Mouse (Mus musculus) liver, embryonic 13.5 days (tissue): ENCODE results near the gene Nedd4. TPM values are rescaled to one million over a fixed set of nuclear protein-coding genes. Genes with fewer than 3 reads are reported as not detected.

ENCODE experiments used
- ATAC-seq: fragments of 200-750 bp; cut with Nextera tagmentation; 2 replicates; pipeline ENCODE4 v1.8.0; 2017; ENCODE audit warnings: low read depth, mild to moderate bottlenecking, moderate number of reproducible peaks, moderate library complexity
- DNase-seq: peaks from one replicate; pipeline ENCODE4 v3.0.0; 2022
- H3K27ac ChIP-seq: fragments of 300-500 bp; sonication (generic); 2 replicates; pipeline ENCODE4 v1.5.1; 2015; ENCODE audit warnings: moderate library complexity, mild to moderate bottlenecking, inconsistent platforms
- H3K27me3 ChIP-seq: fragments of 300-500 bp; sonication (generic); 2 replicates; pipeline ENCODE4 v1.6.1; 2015; ENCODE audit warnings: mild to moderate bottlenecking, inconsistent platforms
- H3K36me3 ChIP-seq: fragments of 300-500 bp; sonication (generic); 2 replicates; pipeline ENCODE4 v1.6.1; 2015; ENCODE audit warnings: mild to moderate bottlenecking, inconsistent platforms
- H3K4me1 ChIP-seq: fragments of 300-500 bp; sonication (generic); replicated peaks from 2 replicates; pipeline ENCODE4 v1.6.1; 2015; ENCODE audit warnings: inconsistent platforms
- H3K4me2 ChIP-seq: fragments of 300-500 bp; sonication (generic); 2 replicates; pipeline ENCODE4 v1.6.1; 2015; ENCODE audit warnings: inconsistent platforms, mild to moderate bottlenecking, moderate library complexity
- H3K4me3 ChIP-seq: fragments of 300-500 bp; sonication (generic); replicated peaks from 2 replicates; pipeline ENCODE4 v1.5.1; 2015; ENCODE audit warnings: mild to moderate bottlenecking, inconsistent platforms
- H3K9ac ChIP-seq: fragments of 300-500 bp; sonication (generic); 2 replicates; pipeline ENCODE4 v1.6.1; 2015; ENCODE audit warnings: mild to moderate bottlenecking, inconsistent platforms
- H3K9me3 ChIP-seq: fragments of 300-500 bp; sonication (generic); replicated peaks from 2 replicates; pipeline ENCODE4 v1.6.1; 2016; ENCODE audit warnings: inconsistent platforms
- WGBS: fragments of 180-500 bp; shearing (Covaris S2); methylation state at CpG from one replicate; pipeline ENCODE4 v1.1.7; 2015; ENCODE audit not compliant: insufficient replicate concordance; 5-methylcytosine and 5-hydroxymethylcytosine counted together
- polyA plus RNA-seq: library from polyadenylated mRNA; unstranded; fragments of >200 nt; fragmentation: Nextera tagmentation; extraction: Ambion mirVana; gene quantifications from 2 replicates; pipeline ENCODE4 v1.2.1, GENCODE M21; 2015

The Nedd4 gene
- polyA plus RNA-seq, 1 experiment from 2014 or later, result 114 TPM

DNA sequence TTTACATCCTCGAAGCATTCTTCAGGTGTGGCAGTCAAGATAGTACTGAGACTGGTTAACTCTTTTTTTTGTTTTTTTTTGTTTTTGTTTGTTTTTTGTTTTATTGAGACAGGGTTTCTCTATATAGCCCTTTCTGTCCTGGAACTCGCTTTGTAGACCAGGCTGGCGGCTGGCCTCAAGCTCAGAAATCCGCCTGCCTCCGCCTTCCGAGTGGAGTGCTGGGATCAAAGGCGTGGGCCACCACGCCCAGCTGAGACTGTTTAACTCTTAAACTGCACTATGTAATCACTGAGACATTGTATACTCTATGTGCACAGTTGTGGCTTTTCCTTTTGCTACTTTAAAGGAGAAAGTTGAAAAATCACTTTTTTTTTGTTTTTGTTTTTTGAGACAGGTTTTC is 39.3 kb downstream of the Nedd4 start:
- Histone ChIP-seq H3K27ac (no peak overlapping the region), H3K36me3 (peaks cover 84% of the 10 kb centered on the region)
- WGBS, result 67% methylated on average over 8 of the region's 8 CpGs

DNA sequence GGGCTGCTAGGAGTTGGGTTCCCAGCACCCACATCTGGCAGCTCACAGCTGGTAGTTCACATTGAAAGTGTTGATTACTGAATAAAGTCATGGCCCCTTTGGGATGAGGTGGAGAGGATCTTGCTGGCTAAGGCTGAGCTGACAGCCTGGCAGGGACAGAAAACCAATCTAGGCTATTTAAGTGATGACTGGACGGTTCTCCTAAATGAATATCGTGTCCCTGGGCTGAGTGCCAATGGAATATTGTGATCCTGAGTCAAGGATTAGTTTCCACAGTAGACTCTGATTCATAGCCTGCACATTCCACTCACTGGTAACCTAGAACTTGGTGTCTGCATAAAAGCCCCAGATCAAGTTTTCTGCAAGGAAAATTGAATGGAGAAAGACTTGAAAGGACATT is 39.9 kb downstream of the Nedd4 start:
- 80% methylated on average over 2 of the region's 2 CpGs for WGBS
- H3K27me3 ChIP-seq, result no peaks in the 10 kb centered on the region
- H3K27ac ChIP-seq, result no peak overlapping the region
- H3K4me1 ChIP-seq, result peaks cover 54% of the 10 kb centered on the region
- no peaks in the 10 kb centered on the region for H3K9me3 ChIP-seq
- DNase-seq (no peak), ATAC-seq (no peak)
- no peak overlapping the region for H3K4me2 ChIP-seq
- H3K4me3 ChIP-seq, result no peak overlapping the region
- H3K36me3 ChIP-seq, result peaks cover 84% of the 10 kb centered on the region
- no peak overlapping the region for H3K9ac ChIP-seq

More for the DNA sequence above, 39.3 kb downstream of the Nedd4 start:
- Histone ChIP-seq H3K4me1 (peaks cover 53% of the 10 kb centered on the region), H3K9me3 (no peaks in the 10 kb centered on the region), H3K27me3 (no peaks in the 10 kb centered on the region), H3K9ac (no peak overlapping the region), H3K4me2 (no peak overlapping the region), H3K4me3 (no peak overlapping the region)
- DNase-seq (no peak), ATAC-seq (no peak)

DNA sequence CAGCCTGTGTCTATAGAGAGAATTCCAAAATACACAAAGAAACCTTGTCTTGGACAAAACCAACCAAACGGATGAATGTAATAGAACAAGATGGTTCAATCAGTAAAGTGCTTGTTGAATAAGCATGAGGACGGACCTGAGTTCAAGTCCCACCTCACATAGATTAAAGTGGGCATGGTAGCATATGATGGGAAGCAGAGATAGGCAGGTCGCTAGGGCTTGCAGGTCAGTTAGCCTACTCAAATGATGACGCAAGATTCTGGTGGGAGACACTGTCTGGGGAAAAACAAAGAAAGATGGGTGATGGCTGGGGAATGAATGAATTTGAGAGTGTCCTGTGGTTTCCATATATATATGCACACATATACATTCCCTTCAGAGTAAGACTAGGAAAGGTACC is 41.0 kb downstream of the Nedd4 start:
- Histone ChIP-seq H3K4me3 (no peak overlapping the region), H3K4me2 (no peak overlapping the region), H3K27ac (no peak overlapping the region), H3K36me3 (peaks cover 85% of the 10 kb centered on the region), H3K27me3 (no peaks in the 10 kb centered on the region), H3K9me3 (no peaks in the 10 kb centered on the region), H3K9ac (no peak overlapping the region), H3K4me1 (peaks cover 47% of the 10 kb centered on the region)
- DNase-seq (no peak), ATAC-seq (no peak)
- 76% methylated on average over 4 of the region's 4 CpGs for WGBS

GRCm38 (mm10) chr9:72703754-72704153 is 41.6 kb downstream of the Nedd4 start:
- no peak overlapping the region for H3K4me3 ChIP-seq
- 79% methylated on average over 6 of the region's 6 CpGs for whole genome bisulfite sequencing
- H3K9me3 ChIP-seq, result no peaks in the 10 kb centered on the region
- H3K27ac ChIP-seq, result no peak overlapping the region
- ATAC-seq (no peak), DNase-seq (no peak)
- H3K27me3 ChIP-seq, result no peaks in the 10 kb centered on the region
- no peak overlapping the region for H3K9ac ChIP-seq
- H3K4me2 ChIP-seq, result no peak overlapping the region
- peaks cover 41% of the 10 kb centered on the region for H3K4me1 ChIP-seq
- H3K36me3 ChIP-seq, result peaks cover 84% of the 10 kb centered on the region

DNA sequence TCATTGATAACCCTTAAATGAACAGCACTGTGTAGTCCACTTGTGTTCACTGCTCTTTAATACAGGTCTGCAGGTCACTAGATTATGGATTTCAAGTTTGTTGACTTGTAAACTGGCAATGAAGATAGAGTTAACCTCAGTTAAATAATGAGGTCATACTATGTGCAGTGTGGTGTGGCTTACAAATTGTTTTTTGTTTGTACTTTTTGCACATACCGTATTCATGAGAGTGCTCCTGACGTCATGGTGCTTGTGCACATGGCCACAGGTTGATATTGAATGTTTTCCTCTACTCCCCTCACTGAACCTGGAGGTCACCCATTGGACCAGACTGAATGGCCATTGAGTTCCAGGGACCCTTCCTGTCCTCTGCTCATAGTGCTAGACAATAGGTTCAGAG is 43.1 kb downstream of the Nedd4 start:
- H3K27me3 ChIP-seq, result no peaks in the 10 kb centered on the region
- no peak for DNase-seq
- no peak overlapping the region for H3K27ac ChIP-seq
- peaks cover 25% of the 10 kb centered on the region for H3K4me1 ChIP-seq
- no peak overlapping the region for H3K4me2 ChIP-seq
- WGBS, result 87% methylated on average over 2 of the region's 2 CpGs
- H3K9ac ChIP-seq, result no peak overlapping the region
- peaks cover 84% of the 10 kb centered on the region for H3K36me3 ChIP-seq
- no peaks in the 10 kb centered on the region for H3K9me3 ChIP-seq
- no peak for ATAC-seq
- no peak overlapping the region for H3K4me3 ChIP-seq

DNA sequence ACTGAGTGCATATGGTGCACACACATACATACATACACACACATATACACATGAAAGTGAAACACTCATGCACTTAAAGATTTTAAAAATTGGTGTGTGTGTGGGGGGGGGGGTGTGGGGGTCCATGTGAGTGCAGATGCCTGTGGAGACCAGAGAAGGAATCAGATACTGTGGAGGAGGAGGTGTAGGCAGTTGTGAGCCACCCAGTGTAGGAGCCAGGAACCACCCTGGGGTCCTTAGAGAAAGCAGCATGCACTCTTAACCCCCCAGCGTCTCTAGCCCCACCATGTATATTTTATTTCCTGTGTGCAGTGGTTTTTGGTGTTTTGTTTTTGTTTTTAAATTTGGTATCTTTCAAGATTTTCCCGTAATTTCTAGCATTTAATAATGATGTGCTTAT is 45.9 kb downstream of the Nedd4 start:
- Histone ChIP-seq H3K36me3 (peaks cover 88% of the 10 kb centered on the region), H3K4me2 (no peak overlapping the region), H3K9me3 (no peaks in the 10 kb centered on the region), H3K4me3 (no peak overlapping the region), H3K4me1 (0 out of 2 replicates have a peak, but pooled peaks cover 4% of the 10 kb centered on the region), H3K27ac (no peak overlapping the region), H3K27me3 (no peaks in the 10 kb centered on the region), H3K9ac (no peak overlapping the region)
- ATAC-seq (no peak), DNase-seq (no peak)
- 78% methylated on average over 2 of the region's 2 CpGs for WGBS

DNA sequence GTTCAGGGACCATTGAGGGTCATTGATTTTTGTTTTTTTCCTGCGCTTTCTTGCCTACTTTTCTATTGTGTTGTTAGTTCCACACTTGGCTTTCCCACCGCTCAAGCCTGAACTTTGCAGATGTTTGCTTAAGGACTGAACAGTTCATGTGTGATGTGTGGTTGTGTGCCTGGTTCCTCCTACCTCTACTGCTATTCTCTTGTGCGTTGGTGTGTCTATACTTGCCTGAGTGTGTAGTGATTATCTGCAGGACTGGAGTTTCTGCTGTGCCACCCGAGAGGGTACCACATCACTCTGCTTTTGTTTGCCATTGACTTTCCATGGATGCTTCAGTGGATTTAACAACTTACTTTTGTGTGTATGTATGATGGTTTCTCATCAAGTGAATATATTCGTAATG is 46.5 kb downstream of the Nedd4 start:
- no peak overlapping the region for H3K4me3 ChIP-seq
- DNase-seq (no peak), ATAC-seq (no peak)
- WGBS, result 88% methylated on average over 5 of the region's 5 CpGs
- H3K9ac ChIP-seq, result no peak overlapping the region
- no peaks in the 10 kb centered on the region for H3K27me3 ChIP-seq
- H3K9me3 ChIP-seq, result no peaks in the 10 kb centered on the region
- H3K27ac ChIP-seq, result no peak overlapping the region
- peaks cover 87% of the 10 kb centered on the region for H3K36me3 ChIP-seq
- H3K4me1 ChIP-seq, result 0 out of 2 replicates have a peak, but pooled peaks cover 4% of the 10 kb centered on the region
- no peak overlapping the region for H3K4me2 ChIP-seq

DNA sequence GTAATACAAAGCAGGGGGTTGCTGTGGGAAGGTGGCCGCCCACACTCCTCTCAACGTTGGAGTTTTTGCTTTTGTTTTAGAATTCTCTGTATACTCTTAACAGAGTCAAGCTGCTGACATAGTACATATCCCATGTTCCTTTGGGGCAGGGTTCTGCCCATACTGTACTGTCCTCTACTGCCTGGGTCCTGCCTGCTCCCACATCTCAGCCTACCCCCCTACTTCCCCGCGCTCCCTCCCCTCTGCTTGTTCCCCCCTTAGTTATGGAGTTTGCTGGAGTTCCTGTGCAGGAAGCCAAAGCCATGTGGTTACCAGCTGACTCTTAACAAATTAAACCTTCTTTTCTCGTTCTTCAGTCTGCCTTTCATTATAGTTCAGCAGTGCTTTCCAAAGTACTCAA is 47.9 kb downstream of the Nedd4 start:
- Histone ChIP-seq H3K9me3 (no peaks in the 10 kb centered on the region), H3K27ac (no peak overlapping the region), H3K4me1 (0 out of 2 replicates have a peak, but pooled peaks cover 4% of the 10 kb centered on the region), H3K4me3 (no peak overlapping the region), H3K27me3 (no peaks in the 10 kb centered on the region), H3K4me2 (no peak overlapping the region), H3K9ac (no peak overlapping the region), H3K36me3 (peaks cover 86% of the 10 kb centered on the region)
- ATAC-seq, result no peak
- no peak for DNase-seq
- WGBS, result 83% methylated on average over 5 of the region's 5 CpGs

GRCm38 (mm10) chr9:72714945-72715344 is 52.8 kb downstream of the Nedd4 start:
- H3K27ac ChIP-seq, result no peak overlapping the region
- no peaks in the 10 kb centered on the region for H3K4me1 ChIP-seq
- no peak for DNase-seq
- H3K27me3 ChIP-seq, result no peaks in the 10 kb centered on the region
- 83% methylated on average over 4 of the region's 4 CpGs for WGBS
- H3K9me3 ChIP-seq, result no peaks in the 10 kb centered on the region
- ATAC-seq, result no peak
- H3K9ac ChIP-seq, result no peak overlapping the region
- H3K36me3 ChIP-seq, result peaks cover 88% of the 10 kb centered on the region
- H3K4me3 ChIP-seq, result no peak overlapping the region
- H3K4me2 ChIP-seq, result no peak overlapping the region

DNA sequence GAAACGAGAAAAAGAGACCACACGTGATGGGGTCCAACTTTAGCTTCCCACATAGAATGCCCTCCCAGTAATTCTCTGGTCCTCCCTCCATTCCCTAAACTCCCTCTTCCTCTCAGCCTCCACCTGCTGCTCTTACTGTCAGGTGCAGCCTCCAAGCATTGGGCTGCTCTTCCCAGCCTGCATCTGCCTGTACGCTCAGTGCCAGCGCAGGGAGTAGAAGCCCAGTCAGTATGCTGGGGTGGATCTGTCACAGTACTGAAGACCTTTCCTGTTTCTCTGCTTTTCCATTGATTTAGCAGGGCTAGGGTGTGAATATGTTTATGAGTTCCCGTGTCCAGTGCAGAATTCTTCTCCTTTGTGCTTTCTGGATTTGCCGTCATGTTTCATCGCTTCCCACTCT is 54.1 kb downstream of the Nedd4 start:
- 85% methylated on average over 7 of the region's 7 CpGs for WGBS
- H3K9me3 ChIP-seq, result no peaks in the 10 kb centered on the region
- no peaks in the 10 kb centered on the region for H3K27me3 ChIP-seq
- H3K4me3 ChIP-seq, result no peak overlapping the region
- peaks cover 90% of the 10 kb centered on the region for H3K36me3 ChIP-seq
- no peak for DNase-seq
- H3K27ac ChIP-seq, result no peak overlapping the region
- H3K4me2 ChIP-seq, result no peak overlapping the region
- H3K9ac ChIP-seq, result no peak overlapping the region
- no peaks in the 10 kb centered on the region for H3K4me1 ChIP-seq
- ATAC-seq, result no peak

- H3K4me2 ChIP-seq, result no peak overlapping the region
- H3K9me3 ChIP-seq, result no peaks in the 10 kb centered on the region
Observed at GRCm38 (mm10) chr9:72719143-72719542, 57.0 kb downstream of the Nedd4 start.

GRCm38 (mm10) chr9:72721221-72721620 is 59.1 kb downstream of the Nedd4 start:
- Histone ChIP-seq H3K4me2 (no peak overlapping the region), H3K4me1 (no peaks in the 10 kb centered on the region), H3K36me3 (peaks cover 95% of the 10 kb centered on the region), H3K4me3 (no peak overlapping the region), H3K27me3 (no peaks in the 10 kb centered on the region), H3K9me3 (no peaks in the 10 kb centered on the region), H3K9ac (no peak overlapping the region), H3K27ac (no peak overlapping the region)
- WGBS, result 85% methylated on average over 14 of the region's 14 CpGs
- ATAC-seq (peak; percentile 25; the same call in 1 of the 2 replicates), DNase-seq (no peak)

More at GRCm38 (mm10) chr9:72719143-72719542, 57.0 kb downstream of the Nedd4 start:
- H3K27ac ChIP-seq, result no peak overlapping the region
- H3K4me3 ChIP-seq, result no peak overlapping the region
- DNase-seq (no peak), ATAC-seq (no peak)
- H3K36me3 ChIP-seq, result peaks cover 93% of the 10 kb centered on the region
- 75% methylated on average over 4 of the region's 4 CpGs for WGBS
- H3K4me1 ChIP-seq, result no peaks in the 10 kb centered on the region
- H3K27me3 ChIP-seq, result no peaks in the 10 kb centered on the region
- no peak overlapping the region for H3K9ac ChIP-seq
